In genomic region chr19:6516153-6516552, GRCm38 (mm10) we compare ENCODE assay signal across 25 mouse cellular contexts. TPM values are rescaled to one million over a fixed set of nuclear protein-coding genes. Genes with fewer than 3 reads are reported as not detected.
DNase-seq lines count a peak whose midpoint lies in the region; TF ChIP-seq lines count a peak whose summit lies in the region.
"Had no signal": no experiment of that assay in that cellular context is flagged by ENCODE, and none has a peak within 500 bp of the region (broad histone marks: within the 10 kb centered on the region; RNA-seq: fewer than 3 reads in every experiment).

No protein-coding gene starts in this region.

- no peak for TF ChIP-seq POLR2A in cerebellum, adult 2 months (IDR thresholded peaks at IDR 0.05; ENCODE audit: borderline replicate concordance, insufficient read depth, low read length)

- peaks cover 75% of the 10 kb centered on the region for H3K4me1 ChIP-seq in cerebellum, adult 2 months (ENCODE audit: control insufficient read depth, insufficient read depth, low read length)
- H3K4me1 ChIP-seq: megakaryocyte, embryonic 14.5 days had no signal

- intact Hi-C loops in left cerebral cortex, adult 2 months (cut with DNase I): no loop called here
- intact Hi-C loops in left cerebral cortex, postnatal 10 days (cut with DNase I): no loop called here

- 12% methylated on average over 8 of the region's 8 CpGs for WGBS in cerebellum, adult 2 months

- DNase-seq in cerebellum, adult 2 months: peak in 1 of 2 experiments; percentile 68
- DNase-seq in cerebellum, adult 11 months: no peak
- DNase-seq in left cerebral cortex, adult 2 months (ENCODE audit: extremely low spot score in 1 of 2, low spot score in 2 of 2): no peak
- DNase-seq in left cerebral cortex, postnatal 10 days (ENCODE audit: extremely low spot score in 1 of 2, low spot score in 2 of 2): no peak
- DNase-seq in brain, adult 2 months (ENCODE audit: low read depth, low spot score): peak; percentile 67
- no peak for DNase-seq in yolk sac, embryonic 10.5 days (ENCODE audit: low spot score)
- DNase-seq in lung, postnatal 25 days (ENCODE audit: low spot score): no peak
- DNase-seq: adrenal gland, postnatal 25 days; forebrain, postnatal 0 days; heart, postnatal 14 days; kidney, adult 2 months; kidney, postnatal 25 days; lung, adult 18-20 months; lung, postnatal 14 days; right cerebral cortex, postnatal 25 days; thymus, adult 2 months had no signal

- H3K27me3 ChIP-seq in cerebellum, adult 2 months (ENCODE audit: control insufficient read depth, insufficient read depth, low read length): no peaks in the 10 kb centered on the region

- H3K27ac ChIP-seq in cerebellum, adult 2 months (ENCODE audit: insufficient read depth, low read length): peak overlapping the region; percentile 42; the same call in 1 of the 2 replicates
- H3K27ac ChIP-seq in left cerebral cortex, adult 2 months: 0 out of 2 replicates have a peak overlapping the region, but pooled peaks have one; percentile 32

- H3K4me3 ChIP-seq in cerebellum, adult 2 months (replicated peaks; ENCODE audit: insufficient read depth, low read depth, low read length): no peak overlapping the region
- H3K4me3 ChIP-seq in left cerebral cortex, adult 2 months: no peak overlapping the region
- H3K4me3 ChIP-seq: heart, embryonic 12.5 days; megakaryocyte, embryonic 14.5 days had no signal

- no peak for TF ChIP-seq CTCF in cerebellum, adult 2 months (IDR thresholded peaks at IDR 0.05; ENCODE audit: borderline replicate concordance, insufficient read depth, low read depth, low read length)
- TF ChIP-seq CTCF in left cerebral cortex, adult 2 months (IDR thresholded peaks at IDR 0.05): no peak

RNA-seq across cellular contexts. Expression of gene Slc22a12, which starts 26.7 kb away (rescaled TPM):
- 0.15 and 0.24 TPM in 2 replicates for polyA plus RNA-seq in cerebellum, adult 2 months (2012; rRNA removed)
- under 1 TPM in 1 of 2 experiments, not detected in 1; 0.68 TPM for total RNA-seq in left cerebral cortex, adult 2 months (2021)
- total RNA-seq in left cerebral cortex, postnatal 10 days (2021): under 1 TPM; 0.28 to 0.51 TPM
- total RNA-seq: adrenal gland, postnatal 25 days; forebrain, postnatal 0 days; gastrocnemius, postnatal 4 days; heart, postnatal 14 days; neutrophil, adult 5-6 weeks had no signal
- polyA plus RNA-seq: embryonic facial prominence, embryonic 14.5 days; heart, embryonic 12.5 days; limb, embryonic 11.5 days; liver, embryonic 11.5 days; Patski; stomach, embryonic 16.5 days had no signal
